Mouse (Mus musculus) C2C12 (cell line): ENCODE results near the gene Pbx1. TPM values are rescaled to one million over a fixed set of nuclear protein-coding genes. Genes with fewer than 3 reads are reported as not detected.

Experiments used
- H3K27me3 ChIP-seq: one replicate; pipeline ENCODE4 v1.6.1; 2011; ENCODE audit not compliant: control insufficient read depth, insufficient read depth, insufficient read length
- H3K36me3 ChIP-seq: one replicate; pipeline ENCODE4 v1.6.1; 2011; ENCODE audit not compliant: control insufficient read depth, insufficient read depth
- H3K4me3 ChIP-seq: one replicate; pipeline ENCODE4 v1.5.1; 2011; ENCODE audit warnings: mild to moderate bottlenecking, control low read depth; ENCODE audit not compliant: poor library complexity, insufficient read depth, severe bottlenecking
- H3K79me2 ChIP-seq: one replicate; pipeline ENCODE4 v1.6.1; 2011; ENCODE audit not compliant: control insufficient read depth, insufficient read depth
- H3K79me3 ChIP-seq: one replicate; pipeline ENCODE4 v1.6.1; 2011; ENCODE audit warnings: low read depth, control low read depth
- H3ac ChIP-seq: one replicate; pipeline ENCODE3; 2011; ENCODE audit warnings: low read depth; ENCODE audit not compliant: control insufficient read depth, insufficient read length
- CEBPB ChIP-seq: IDR thresholded peaks from one replicate; pipeline ENCODE4 v1.6.1; 2011; ENCODE audit warnings: low read depth, mild to moderate bottlenecking, control low read depth, moderate library complexity
- CTCF ChIP-seq: IDR thresholded peaks from one replicate; pipeline ENCODE4 v1.5.1; 2011; ENCODE audit not compliant: control insufficient read depth, insufficient read depth, insufficient read length
- FOSL1 ChIP-seq: IDR thresholded peaks from one replicate; pipeline ENCODE4 v1.8.0; 2011; ENCODE audit warnings: mild to moderate bottlenecking, low read length; ENCODE audit not compliant: poor library complexity, insufficient read depth, severe bottlenecking
- MAX ChIP-seq: IDR thresholded peaks from one replicate; pipeline ENCODE4 v1.6.1; 2011; ENCODE audit warnings: mild to moderate bottlenecking, control low read depth
- MYOD1 ChIP-seq: IDR thresholded peaks from one replicate; pipeline ENCODE4 v1.6.1; 2011; ENCODE audit warnings: low read depth; ENCODE audit not compliant: control insufficient read depth, insufficient read length
- MYOG ChIP-seq: IDR thresholded peaks from one replicate; pipeline ENCODE4 v1.6.1; 2011; ENCODE audit not compliant: control insufficient read depth, insufficient read length; ENCODE audit errors: extremely low read depth
- USF1 ChIP-seq: IDR thresholded peaks from one replicate; pipeline ENCODE4 v1.6.1; 2011; ENCODE audit warnings: low read depth, mild to moderate bottlenecking, control low read depth, moderate library complexity
- polyA plus RNA-seq: library from polyadenylated mRNA; unstranded; fragments of >200 nt; fragmentation: generic; extraction: Trizol; gene quantifications from one replicate; pipeline ENCODE4 v1.2.1, GENCODE M21; 2012; ENCODE audit warnings: missing spikeins

Pbx1 gene
- polyA plus RNA-seq, 1 experiment: 29.4 TPM

DNA sequence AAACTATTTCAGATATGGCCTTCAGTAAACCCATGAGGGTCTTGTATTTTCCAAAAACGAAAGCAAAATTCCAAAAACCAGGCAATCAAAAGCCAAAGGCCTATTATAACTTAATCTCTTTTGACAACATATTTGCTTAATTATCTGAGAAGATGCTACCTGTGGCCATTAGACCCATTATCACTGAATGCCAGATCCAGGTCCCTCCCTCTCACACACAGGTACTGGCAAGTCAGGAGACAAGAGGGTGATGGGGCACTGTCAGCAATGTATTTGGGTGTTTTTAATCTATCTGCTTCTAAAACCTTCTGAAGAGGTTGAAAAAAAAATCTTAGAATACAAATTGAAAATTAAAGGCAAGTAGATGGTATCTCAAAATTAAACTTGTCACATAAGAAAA is 138.4 kb downstream of the Pbx1 start:
- no peak for TF ChIP-seq USF1
- Histone ChIP-seq H3K79me3 (peaks cover 32% of the 10 kb centered on the region), H3ac (no peak overlapping the region), H3K79me2 (peaks cover 93% of the 10 kb centered on the region), H3K4me3 (no peak overlapping the region), H3K36me3 (no peaks in the 10 kb centered on the region), H3K27me3 (no peaks in the 10 kb centered on the region)

DNA sequence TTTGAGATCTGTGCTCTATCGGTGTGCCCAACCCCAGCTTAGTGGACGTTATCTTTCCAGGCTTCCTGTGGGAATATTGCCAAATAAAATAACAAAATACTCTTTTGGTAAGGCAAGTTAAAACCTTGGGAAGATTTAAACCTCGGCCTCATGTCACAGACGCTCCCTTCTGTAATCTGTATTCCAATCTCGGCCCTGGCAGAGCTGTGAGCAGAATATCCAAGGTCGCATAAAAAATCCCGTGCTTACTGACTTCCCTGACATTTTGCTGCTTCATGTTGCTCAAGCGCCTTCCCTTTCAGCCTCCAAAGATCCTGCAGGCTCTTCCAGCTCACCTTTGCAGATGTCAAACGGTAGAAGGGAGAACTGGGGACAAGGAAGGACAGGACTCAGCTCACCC is 140.0 kb downstream of the Pbx1 start:
- TF ChIP-seq MYOG (no peak), CTCF (no peak), MYOD1 (no peak), MAX (no peak), FOSL1 (no peak), USF1 (no peak), CEBPB (no peak)
- Histone ChIP-seq H3K27me3 (no peaks in the 10 kb centered on the region), H3K79me2 (peaks cover 91% of the 10 kb centered on the region), H3K4me3 (no peak overlapping the region), H3K79me3 (peaks cover 24% of the 10 kb centered on the region), H3K36me3 (no peaks in the 10 kb centered on the region), H3ac (no peak overlapping the region)

DNA sequence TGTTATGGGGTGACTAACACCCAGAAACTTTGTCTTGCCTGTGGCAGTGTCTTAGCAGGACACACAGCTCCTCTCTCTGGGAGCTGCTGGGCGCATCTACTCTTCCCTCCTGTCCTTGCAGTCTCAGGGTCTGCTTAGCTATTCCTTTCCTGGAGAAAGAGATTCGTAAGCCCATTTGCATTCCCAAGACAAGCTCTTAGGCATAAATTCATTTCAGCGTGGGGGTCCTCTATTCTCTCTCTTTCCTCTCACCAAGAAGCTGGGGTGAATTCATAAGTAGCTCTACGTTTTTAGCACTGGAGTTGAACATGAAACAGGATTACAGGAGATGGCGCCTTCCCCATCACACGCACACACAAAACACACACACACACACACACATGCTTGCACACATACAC is 140.4 kb downstream of the Pbx1 start:
- Histone ChIP-seq H3K4me3 (no peak overlapping the region), H3ac (no peak overlapping the region), H3K27me3 (no peaks in the 10 kb centered on the region), H3K79me3 (peaks cover 22% of the 10 kb centered on the region), H3K36me3 (no peaks in the 10 kb centered on the region), H3K79me2 (peaks cover 87% of the 10 kb centered on the region)
- TF ChIP-seq MYOG (no peak), MAX (no peak), FOSL1 (no peak), MYOD1 (no peak), CEBPB (no peak), USF1 (no peak), CTCF (no peak)

DNA sequence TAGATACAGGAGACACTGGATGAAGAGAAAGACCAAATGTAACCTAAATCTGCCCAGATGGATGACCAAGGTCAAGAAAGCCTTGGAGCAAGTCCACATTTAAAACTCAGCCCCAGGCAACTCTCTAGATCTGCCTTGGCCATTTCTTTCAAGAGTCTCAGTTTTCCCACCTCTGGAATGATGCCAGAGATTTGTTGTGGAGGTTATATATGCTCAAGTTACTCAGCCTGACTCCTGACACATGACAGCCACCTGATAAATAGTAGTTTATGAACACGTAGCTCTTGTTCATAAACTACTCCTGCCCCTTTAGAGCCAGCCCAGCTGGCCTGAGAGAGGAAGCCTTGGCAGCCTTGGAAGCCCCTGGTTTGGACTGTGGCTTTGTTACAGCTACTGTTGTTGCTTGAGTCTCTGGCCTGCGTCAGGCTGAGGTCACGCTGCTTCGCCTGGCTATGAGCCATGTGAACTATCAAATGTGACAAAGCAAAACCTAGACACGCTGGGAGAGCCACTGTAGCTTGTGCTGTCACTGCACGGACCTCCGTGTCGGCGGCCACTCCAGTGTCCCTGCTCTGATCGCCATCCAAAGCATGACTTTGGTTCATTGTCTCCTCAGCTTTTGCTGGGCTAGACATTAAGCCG is 140.9 kb downstream of the Pbx1 start:
- H3K4me3 ChIP-seq: no peak overlapping the region
- TF ChIP-seq FOSL1 (no peak), MAX (no peak)
- H3K79me3 ChIP-seq: peaks cover 21% of the 10 kb centered on the region
- no peaks in the 10 kb centered on the region for H3K27me3 ChIP-seq
- H3ac ChIP-seq: no peak overlapping the region
- no peaks in the 10 kb centered on the region for H3K36me3 ChIP-seq
- peaks cover 84% of the 10 kb centered on the region for H3K79me2 ChIP-seq

DNA sequence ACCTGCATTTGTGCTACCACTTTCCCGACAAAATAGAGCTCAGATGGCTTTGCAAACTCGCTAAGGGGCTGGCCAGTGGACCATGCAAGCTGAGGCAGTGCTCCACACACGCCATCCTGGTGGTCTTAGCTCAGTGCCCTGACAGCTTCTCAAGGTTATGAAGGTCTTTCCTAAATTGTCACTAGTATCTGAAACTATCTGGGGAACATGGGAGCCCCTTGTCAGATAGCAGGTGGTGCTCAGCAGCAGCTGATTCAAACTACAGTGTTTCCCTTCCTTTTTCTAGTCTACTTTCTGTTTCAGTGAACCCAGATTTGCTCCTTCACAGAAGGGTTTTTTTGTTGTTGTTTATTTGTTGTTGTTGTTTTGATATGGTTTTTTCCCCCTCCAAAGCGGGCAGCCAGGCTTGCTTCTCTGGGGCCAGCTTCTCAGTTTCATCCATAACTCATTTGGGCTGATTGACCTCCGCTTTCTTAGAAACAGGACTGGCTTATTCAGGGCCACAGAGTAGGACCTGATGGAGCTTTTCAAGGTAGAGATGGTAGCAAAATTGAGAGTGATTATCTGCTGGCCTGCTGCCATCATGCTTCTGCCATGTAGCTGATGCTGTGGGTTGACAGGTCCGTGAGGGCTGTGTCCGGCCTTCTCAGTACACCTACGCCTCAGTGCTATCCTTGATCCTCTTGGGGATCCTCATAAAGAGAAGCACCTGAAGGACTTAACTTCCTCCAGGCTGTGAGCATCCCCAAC is 141.7 kb downstream of the Pbx1 start:
- no peak for TF ChIP-seq USF1
- no peak for TF ChIP-seq CTCF
- no peak for TF ChIP-seq MAX
- no peak for TF ChIP-seq MYOD1
- TF ChIP-seq FOSL1: no peak
- TF ChIP-seq MYOG: no peak
- TF ChIP-seq CEBPB: no peak
- peaks cover 85% of the 10 kb centered on the region for H3K79me2 ChIP-seq
- H3K36me3 ChIP-seq: no peaks in the 10 kb centered on the region
- no peak overlapping the region for H3K4me3 ChIP-seq
- H3K27me3 ChIP-seq: no peaks in the 10 kb centered on the region
- H3K79me3 ChIP-seq: peaks cover 24% of the 10 kb centered on the region
- H3ac ChIP-seq: no peak overlapping the region

DNA sequence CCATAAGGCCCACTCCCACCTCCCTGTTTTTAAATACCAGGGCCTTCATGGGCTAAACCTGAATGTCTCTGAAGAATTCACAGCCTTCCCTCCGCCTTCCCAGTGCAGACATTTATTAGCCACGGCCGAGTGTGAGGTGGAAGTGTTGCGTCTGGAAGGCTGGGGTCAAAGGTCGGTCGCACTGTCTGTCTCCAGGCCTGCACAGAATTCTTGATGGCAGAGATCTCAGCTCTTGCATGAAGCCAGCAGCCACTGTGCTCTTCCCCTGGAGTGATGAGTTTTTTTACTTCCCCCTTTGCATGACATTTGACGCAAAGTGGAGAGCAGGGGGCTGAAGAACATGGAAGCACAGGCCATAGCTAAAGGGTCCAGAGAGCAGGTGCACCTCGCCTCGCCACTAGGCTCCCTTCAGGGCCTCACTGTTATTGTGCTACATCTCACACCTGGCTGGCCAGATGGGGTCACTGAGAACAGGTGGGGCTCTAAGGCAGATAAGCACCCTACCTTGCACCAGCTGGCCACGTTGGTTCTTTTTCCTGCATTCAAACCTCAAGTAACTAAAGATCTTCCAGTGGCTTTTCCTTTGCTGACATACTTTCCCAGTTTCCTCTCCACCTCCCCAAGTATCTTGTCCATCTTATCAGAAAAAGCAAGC is 143.1 kb downstream of the Pbx1 start:
- Histone ChIP-seq H3K36me3 (no peaks in the 10 kb centered on the region), H3K4me3 (no peak overlapping the region), H3K27me3 (no peaks in the 10 kb centered on the region), H3ac (no peak overlapping the region), H3K79me2 (peaks cover 91% of the 10 kb centered on the region), H3K79me3 (peaks cover 26% of the 10 kb centered on the region)
- no peak for TF ChIP-seq MYOG
- TF ChIP-seq USF1: no peak
- TF ChIP-seq CTCF: no peak
- TF ChIP-seq FOSL1: no peak
- no peak for TF ChIP-seq MAX
